Mouse (Mus musculus): Measurements from ENCODE around the gene Entpd2.

DNA sequence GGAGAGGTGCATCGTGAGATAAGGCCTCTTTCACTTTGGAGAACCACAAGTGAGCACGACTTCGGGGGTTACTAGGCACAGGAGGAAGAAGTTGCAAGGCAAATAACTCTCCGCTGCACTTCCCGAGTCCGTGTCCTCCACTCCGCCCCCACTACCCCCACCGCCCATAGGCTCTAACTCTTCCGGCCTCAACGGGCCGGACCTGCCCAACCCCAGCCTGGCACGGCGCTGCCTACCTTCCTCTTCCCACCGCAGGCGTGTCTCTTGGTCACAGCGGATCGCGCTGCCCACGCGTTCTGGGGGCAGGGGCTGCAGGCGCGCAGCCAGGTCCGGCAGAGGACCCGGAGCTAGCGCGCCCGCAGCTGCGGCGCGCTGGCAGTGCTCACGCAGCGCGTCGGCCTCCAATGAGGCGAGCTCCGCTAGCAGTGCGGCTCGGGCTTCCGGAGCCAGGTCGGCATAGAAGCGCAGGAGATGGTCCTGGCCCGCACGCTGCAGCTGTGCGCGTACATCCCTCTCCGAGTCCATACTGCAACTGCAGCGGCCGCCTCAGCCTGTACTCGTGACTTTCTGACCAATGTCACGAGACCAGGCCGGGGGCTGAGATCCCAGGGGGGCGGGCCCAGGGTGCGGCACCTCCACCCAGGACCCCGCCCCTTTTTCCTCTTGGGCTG lies 30.4 kb upstream of the Entpd2 start, which contains the start of gene Uap1l1:
- TF ChIP-seq CTCF (IDR thresholded peaks at IDR 0.05; ENCODE audit: control insufficient read depth, insufficient read depth, insufficient replicate concordance, low read depth, low read length) (no peak), POLR2A (IDR thresholded peaks at IDR 0.05; ENCODE audit: control insufficient read depth, low read depth, low read length) (peak; percentile 52; the same call in 1 of the 2 replicates)
